ENCODE assay signal across 8 mouse cellular contexts in genomic region chr5:100429344-100430075, GRCm38 (mm10). TPM values are rescaled to one million over a fixed set of nuclear protein-coding genes. Genes with fewer than 3 reads are reported as not detected.
A peak's percentile ranks its signal among the peaks of the same experiment; 100 is the strongest.
DNase-seq lines count a peak whose midpoint lies in the region; ATAC-seq and TF ChIP-seq lines count a peak whose summit lies in the region.

No protein-coding gene starts in this region.

- TF ChIP-seq RAD21 in CH12.LX (IDR thresholded peaks at IDR 0.05; ENCODE audit: low read depth, low read length) = no peak

- peak; percentile 98 for DNase-seq in CH12.LX (ENCODE audit: extremely low read depth)
- DNase-seq in c-Kit-positive CD71-positive TER-119-negative erythroid progenitor cells, embryonic 14.5 days (ENCODE audit: low read depth) = peak; percentile 95
- peak; percentile 97 for DNase-seq in forebrain, embryonic 11.5 days (ENCODE audit: low spot score)
- DNase-seq in kidney, postnatal 36 days = peak; percentile 96 to 97
- DNase-seq in telencephalon, adult 2 months (ENCODE audit: low read depth, low spot score) = peak; percentile 99

- dilution Hi-C loops in CH12.LX (cut with MboI; ENCODE audit: extremely low pct_ligation_motif_present, extremely low pct_unique_long_range_greater_than_20kb, low sequenced_read_pairs) = no loop called here

- no peak for TF ChIP-seq EP300 in CH12.LX (IDR thresholded peaks at IDR 0.05; ENCODE audit: low read length)

- 0 out of 2 replicates have a peak overlapping the region, but pooled peaks have one; percentile 4 for H3K4me2 ChIP-seq in CH12.LX (ENCODE audit: insufficient read depth, low read depth, poor library complexity, severe bottlenecking)
- H3K4me2 ChIP-seq in forebrain, embryonic 11.5 days (ENCODE audit: low read depth, low read length, severe bottlenecking) = peak overlapping the region; percentile 92
- peak overlapping the region; percentile 89 for H3K4me2 ChIP-seq in heart, embryonic 16.5 days (ENCODE audit: low read depth, low read length)
- peak overlapping the region; percentile 93 for H3K4me2 ChIP-seq in liver, embryonic 15.5 days
- H3K4me2 ChIP-seq in neural tube, embryonic 12.5 days (replicated peaks) = peak overlapping the region; percentile 95

- peaks cover 32 to 43% of the 10 kb centered on the region in 2 experiments for H3K36me3 ChIP-seq in CH12.LX (replicated peaks in 1 of 2; ENCODE audit: control insufficient read depth in 1 of 2, insufficient read depth in 1 of 2, low read length in 1 of 2)
- H3K36me3 ChIP-seq in forebrain, embryonic 11.5 days (ENCODE audit: control insufficient read depth, insufficient read depth, low read length) = peaks cover 9% of the 10 kb centered on the region
- H3K36me3 ChIP-seq in heart, embryonic 16.5 days (ENCODE audit: control insufficient read depth, insufficient read depth) = peaks cover 15% of the 10 kb centered on the region
- H3K36me3 ChIP-seq in liver, embryonic 15.5 days (replicated peaks) = peaks cover 36% of the 10 kb centered on the region
- peaks cover 31% of the 10 kb centered on the region for H3K36me3 ChIP-seq in neural tube, embryonic 12.5 days

- peak; percentile 99 for TF ChIP-seq POLR2A in CH12.LX (IDR thresholded peaks at IDR 0.05; ENCODE audit: low read depth, low read length)

- H3K4me1 ChIP-seq in CH12.LX (ENCODE audit: control insufficient read depth in 1 of 2, insufficient read depth in 2 of 2) = peaks cover 3 to 32% of the 10 kb centered on the region in 2 experiments; a peak in 3 of 4 replicates
- peaks cover 19% of the 10 kb centered on the region for H3K4me1 ChIP-seq in forebrain, embryonic 11.5 days (replicated peaks; ENCODE audit: control insufficient read depth, insufficient read depth, low read length)
- peaks cover 26% of the 10 kb centered on the region for H3K4me1 ChIP-seq in heart, embryonic 16.5 days (ENCODE audit: control insufficient read depth, insufficient read depth, low read length)
- peaks cover 50% of the 10 kb centered on the region for H3K4me1 ChIP-seq in liver, embryonic 15.5 days (replicated peaks)
- H3K4me1 ChIP-seq in neural tube, embryonic 12.5 days = peaks cover 41% of the 10 kb centered on the region

- H3K9me3 ChIP-seq in CH12.LX (replicated peaks; ENCODE audit: low read length) = no peaks in the 10 kb centered on the region
- no peaks in the 10 kb centered on the region for H3K9me3 ChIP-seq in forebrain, embryonic 11.5 days (ENCODE audit: control insufficient read depth, low read length)
- H3K9me3 ChIP-seq in heart, embryonic 16.5 days (replicated peaks; ENCODE audit: control insufficient read depth, low read length) = no peaks in the 10 kb centered on the region
- H3K9me3 ChIP-seq in liver, embryonic 15.5 days (replicated peaks) = no peaks in the 10 kb centered on the region
- no peaks in the 10 kb centered on the region for H3K9me3 ChIP-seq in neural tube, embryonic 12.5 days

- H3K79me2 ChIP-seq in CH12.LX (replicated peaks; ENCODE audit: control insufficient read depth, extremely low read depth, insufficient read depth, poor library complexity, severe bottlenecking) = peaks cover 53% of the 10 kb centered on the region

- H3K4me3 ChIP-seq in CH12.LX (replicated peaks in 1 of 3; ENCODE audit: low read depth in 2 of 3, low read length in 2 of 3, poor library complexity in 1 of 3) = peak overlapping the region; percentile 83 to 98 (median 96)
- peak overlapping the region; percentile 69 for H3K4me3 ChIP-seq in forebrain, embryonic 11.5 days (ENCODE audit: low read depth, low read length)
- H3K4me3 ChIP-seq in heart, embryonic 16.5 days (ENCODE audit: low read length) = peak overlapping the region; percentile 55
- H3K4me3 ChIP-seq in liver, embryonic 15.5 days (replicated peaks) = peak overlapping the region; percentile 73
- peak overlapping the region; percentile 76 for H3K4me3 ChIP-seq in neural tube, embryonic 12.5 days

- no peaks in the 10 kb centered on the region for H3K27me3 ChIP-seq in CH12.LX (replicated peaks)
- no peaks in the 10 kb centered on the region for H3K27me3 ChIP-seq in forebrain, embryonic 11.5 days (ENCODE audit: control insufficient read depth, insufficient read depth, low read length)
- H3K27me3 ChIP-seq in heart, embryonic 16.5 days (ENCODE audit: control insufficient read depth, insufficient read depth, low read length) = no peaks in the 10 kb centered on the region
- H3K27me3 ChIP-seq in liver, embryonic 15.5 days = no peaks in the 10 kb centered on the region
- H3K27me3 ChIP-seq in neural tube, embryonic 12.5 days (replicated peaks) = no peaks in the 10 kb centered on the region

- TF ChIP-seq CTCF in CH12.LX (conservative IDR thresholded peaks at IDR 0.05 in 1 of 2, IDR thresholded peaks at IDR 0.05 in 1 of 2; ENCODE audit: low read depth in 2 of 2, low read length in 2 of 2) = no peak

- peak; percentile 99 for ATAC-seq in forebrain, embryonic 11.5 days (replicated peaks; ENCODE audit: low FRiP score)
- ATAC-seq in heart, embryonic 16.5 days (replicated peaks; ENCODE audit: extremely low read depth, insufficient read depth, low FRiP score) = peak; percentile 99
- ATAC-seq in liver, embryonic 15.5 days (ENCODE audit: insufficient read depth) = peak; percentile 99
- ATAC-seq in neural tube, embryonic 12.5 days (ENCODE audit: low FRiP score, low read depth) = peak; percentile 99

- in situ Hi-C loops in CH12.LX (cut with MboI; ENCODE audit: low pct_ligation_motif_present, low pct_unique_long_range_greater_than_20kb, low sequenced_read_pairs) = no loop called here

- H3K27ac ChIP-seq in CH12.LX (ENCODE audit: insufficient read depth, low read depth) = peak overlapping the region; percentile 81
- H3K27ac ChIP-seq in forebrain, embryonic 11.5 days (ENCODE audit: low read depth, low read length) = peak overlapping the region; percentile 87
- H3K27ac ChIP-seq in heart, embryonic 16.5 days (ENCODE audit: low read length) = peak overlapping the region; percentile 92
- H3K27ac ChIP-seq in liver, embryonic 15.5 days (replicated peaks) = peak overlapping the region; percentile 81
- peak overlapping the region; percentile 82; the same call in 1 of the 2 replicates for H3K27ac ChIP-seq in neural tube, embryonic 12.5 days

- WGBS in forebrain, embryonic 11.5 days = under 1% methylated on average over 53 of the region's 53 CpGs
- under 1% methylated on average over 53 of the region's 53 CpGs for WGBS in heart, embryonic 16.5 days
- WGBS in liver, embryonic 15.5 days (ENCODE audit: insufficient replicate concordance) = under 1% methylated on average over 53 of the region's 53 CpGs
- WGBS in neural tube, embryonic 12.5 days = under 1% methylated on average over 53 of the region's 53 CpGs

- H3K9ac ChIP-seq in CH12.LX (ENCODE audit: insufficient read depth, low read depth) = peak overlapping the region; percentile 60
- peak overlapping the region; percentile 94 for H3K9ac ChIP-seq in forebrain, embryonic 11.5 days (ENCODE audit: low read length)
- H3K9ac ChIP-seq in heart, embryonic 16.5 days (ENCODE audit: low read length) = peak overlapping the region; percentile 97
- H3K9ac ChIP-seq in liver, embryonic 15.5 days = peak overlapping the region; percentile 70
- peak overlapping the region; percentile 89 for H3K9ac ChIP-seq in neural tube, embryonic 12.5 days

TF ChIP-seq in CH12.LX, 34 proteins besides CTCF, POLR2A, EP300 and RAD21 (continues in another document):
- TF ChIP-seq PAX5 (IDR thresholded peaks at IDR 0.05; ENCODE audit: low read length) = no peak
- TF ChIP-seq CHD1 (IDR thresholded peaks at IDR 0.05; ENCODE audit: low read depth, low read length) = no peak
- no peak for TF ChIP-seq GABPA (IDR thresholded peaks at IDR 0.05; ENCODE audit: insufficient replicate concordance, low read depth, low read length)
- peak; percentile 99 for TF ChIP-seq CHD2 (IDR thresholded peaks at IDR 0.05; ENCODE audit: low read length)
- TF ChIP-seq TBP (conservative IDR thresholded peaks at IDR 0.05; ENCODE audit: low read depth, low read length) = peak; percentile 98
- TF ChIP-seq MXI1 (IDR thresholded peaks at IDR 0.05; ENCODE audit: low read depth, low read length) = peak; percentile 84
- TF ChIP-seq SIN3A (IDR thresholded peaks at IDR 0.05; ENCODE audit: low read length) = peak; percentile 87
- peak; percentile 90; the same call in 1 of the 2 replicates for TF ChIP-seq E2F4 (IDR thresholded peaks at IDR 0.05; ENCODE audit: insufficient replicate concordance, low read depth, low read length)
- peak; percentile 99 for TF ChIP-seq MYC (IDR thresholded peaks at IDR 0.05; ENCODE audit: low read depth, low read length)
- peak; percentile 94 for TF ChIP-seq TCF12 (IDR thresholded peaks at IDR 0.05; ENCODE audit: low read depth, low read length)
- TF ChIP-seq NELFE (IDR thresholded peaks at IDR 0.05; ENCODE audit: low read depth, low read length) = peak; percentile 99
- TF ChIP-seq ZMIZ1 (IDR thresholded peaks at IDR 0.05; ENCODE audit: low read depth, low read length) = peak; percentile 99
- no peak for TF ChIP-seq USF1 (IDR thresholded peaks at IDR 0.05; ENCODE audit: low read depth, low read length)
- TF ChIP-seq BHLHE40 (IDR thresholded peaks at IDR 0.05; ENCODE audit: low read depth, low read length) = peak; percentile 87
- TF ChIP-seq MAZ (IDR thresholded peaks at IDR 0.05; ENCODE audit: low read depth, low read length) = 0 out of 2 replicates have a peak, but pooled peaks have one; percentile 61
- no peak for TF ChIP-seq RCOR1 (conservative IDR thresholded peaks at IDR 0.05; ENCODE audit: low read depth, low read length)
- TF ChIP-seq ZC3H11A (IDR thresholded peaks at IDR 0.05; ENCODE audit: low read depth, low read length) = no peak
- TF ChIP-seq ELF1 (IDR thresholded peaks at IDR 0.05; ENCODE audit: low read depth, low read length) = peak; percentile 92
- peak; percentile 99 for TF ChIP-seq MAX (IDR thresholded peaks at IDR 0.05; ENCODE audit: low read length)
- TF ChIP-seq NRF1 (IDR thresholded peaks at IDR 0.05; ENCODE audit: low read depth, low read length) = peak; percentile 42
- no peak for TF ChIP-seq JUND (conservative IDR thresholded peaks at IDR 0.05; ENCODE audit: low read depth, low read length)
- 0 out of 2 replicates have a peak, but pooled peaks have one; percentile 15 for TF ChIP-seq ETS1 (conservative IDR thresholded peaks at IDR 0.05; ENCODE audit: low read depth, low read length)
- peak; percentile 84 for TF ChIP-seq HCFC1 (IDR thresholded peaks at IDR 0.05; ENCODE audit: low read depth, low read length)
- peak; percentile 98 for TF ChIP-seq POLR2AphosphoS2 (IDR thresholded peaks at IDR 0.05; ENCODE audit: low read depth, low read length)

RNA-seq across cellular contexts. Expression of gene Sec31a, which starts 13.5 kb away (rescaled TPM):
- total RNA-seq in CH12.LX (2012; rRNA removed) = 52.2 and 69.1 TPM in 2 replicates
- total RNA-seq in CH12.LX (2014; rRNA removed) = 48.2 and 48.5 TPM in 2 replicates
- polyA plus RNA-seq in CH12.LX (2012; ENCODE audit: insufficient read length, low read depth) = 131 and 161 TPM in 2 replicates
- polyA plus RNA-seq in forebrain, embryonic 11.5 days (2014; fragmentation: Nextera tagmentation; extraction: Ambion mirVana) = 109 and 117 TPM in 2 replicates
- 149 and 150 TPM in 2 replicates for polyA plus RNA-seq in heart, embryonic 16.5 days (2015; fragmentation: Nextera tagmentation; extraction: Ambion mirVana)
- 52.3 and 57.0 TPM in 2 replicates for polyA plus RNA-seq in liver, embryonic 15.5 days (2015; fragmentation: Nextera tagmentation; extraction: Ambion mirVana)
- polyA plus RNA-seq in neural tube, embryonic 12.5 days (2016; fragmentation: Nextera tagmentation; extraction: Ambion mirVana) = 108 and 112 TPM in 2 replicates

Comparison
In these comparisons a context has a peak if more than half of its experiments do, and no peak if none do; other contexts are left out.
1. Peak in every context shown above with its lines: DNase-seq, ATAC-seq, H3K4me3 ChIP-seq and H3K27ac ChIP-seq.
2. H3K4me2 ChIP-seq: peak in every context shown above with its lines; median percentile 95 in neural tube, embryonic 12.5 days; 93 in liver, embryonic 15.5 days; 92 in forebrain, embryonic 11.5 days; 89 in heart, embryonic 16.5 days; 4 in CH12.LX.